Mouse (Mus musculus): ENCODE results near the gene Gm21974.
"Not testable (repeated sequence)": the region's sequence is repeated elsewhere in the genome, so short reads cannot be mapped to it uniquely, and the experiment has no call there.

Gm21974 gene

DNA sequence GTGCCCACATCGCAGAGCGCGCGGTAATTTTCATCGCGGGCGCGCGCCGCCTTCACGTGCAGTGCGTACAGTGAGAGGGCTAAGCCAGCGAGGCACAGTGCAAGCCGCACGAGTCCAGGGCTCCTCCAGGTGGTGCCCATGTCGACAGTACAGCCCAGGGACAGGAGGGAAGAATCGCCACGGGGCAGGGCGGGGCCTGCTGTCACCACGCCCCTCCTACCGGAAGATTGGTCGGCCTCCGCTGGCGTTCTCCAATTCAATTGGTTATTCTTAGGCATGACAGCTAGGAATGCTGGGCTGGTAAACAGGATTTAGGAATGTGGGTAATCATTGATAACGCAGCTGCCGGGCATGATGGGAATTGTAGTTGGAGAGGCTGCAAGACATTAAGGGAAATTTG, at the start of gene Gm21974, which contains the start of gene Vkorc1:
Gene Gm21974, minus strand, starts transcription at position 13 of the 400 bp plus-strand sequence.
Gene Vkorc1, minus strand, starts transcription at position 176 of the 400 bp plus-strand sequence.
- DNase-seq (ENCODE audit: extremely low read depth, low read depth, low spot score), result no peak

DNA sequence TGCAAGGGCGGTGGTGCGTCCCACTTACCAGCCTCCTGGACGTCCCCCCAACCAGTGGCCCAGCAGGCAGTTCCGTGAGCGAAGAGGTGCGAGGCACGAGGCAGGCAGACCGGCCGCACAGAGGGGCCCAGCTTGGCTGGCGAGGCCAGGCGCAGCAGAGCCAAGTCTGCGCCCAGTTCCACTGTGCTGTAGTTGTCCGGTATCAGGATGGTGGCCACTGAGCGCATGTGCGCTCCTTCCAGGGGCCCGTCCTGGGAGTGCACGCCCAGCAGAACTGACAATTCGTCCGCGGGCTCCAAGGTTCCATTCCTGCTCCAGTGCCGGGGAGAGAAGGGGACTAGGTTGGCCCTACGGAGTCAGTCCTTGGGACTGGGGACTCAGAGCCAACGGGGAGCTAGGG, 49.4 kb upstream of the Gm21974 start:
- DNase-seq (ENCODE audit: extremely low read depth, low read depth, low spot score), result no peak

DNA sequence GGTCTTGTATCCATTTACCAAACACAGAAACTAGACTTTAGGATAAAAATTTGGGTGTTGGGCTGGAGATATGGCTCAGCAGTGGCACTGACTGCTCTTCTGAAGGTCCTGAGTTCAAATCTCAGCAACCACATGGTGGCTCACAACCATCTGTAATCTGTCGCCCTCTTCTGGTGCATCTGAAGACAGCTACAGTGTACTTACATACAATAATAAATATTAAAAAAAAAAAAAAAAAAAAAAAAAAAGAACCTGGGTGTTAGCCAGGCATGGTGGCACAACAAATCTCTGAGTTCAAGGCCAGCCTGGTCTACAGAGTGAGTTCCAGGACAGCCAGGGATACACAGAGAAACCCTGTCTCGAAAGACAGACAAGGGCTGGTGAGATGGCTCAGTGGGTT, 46.8 kb upstream of the Gm21974 start:
- DNase-seq (ENCODE audit: extremely low read depth, low read depth, low spot score), result not testable (repeated sequence)

DNA sequence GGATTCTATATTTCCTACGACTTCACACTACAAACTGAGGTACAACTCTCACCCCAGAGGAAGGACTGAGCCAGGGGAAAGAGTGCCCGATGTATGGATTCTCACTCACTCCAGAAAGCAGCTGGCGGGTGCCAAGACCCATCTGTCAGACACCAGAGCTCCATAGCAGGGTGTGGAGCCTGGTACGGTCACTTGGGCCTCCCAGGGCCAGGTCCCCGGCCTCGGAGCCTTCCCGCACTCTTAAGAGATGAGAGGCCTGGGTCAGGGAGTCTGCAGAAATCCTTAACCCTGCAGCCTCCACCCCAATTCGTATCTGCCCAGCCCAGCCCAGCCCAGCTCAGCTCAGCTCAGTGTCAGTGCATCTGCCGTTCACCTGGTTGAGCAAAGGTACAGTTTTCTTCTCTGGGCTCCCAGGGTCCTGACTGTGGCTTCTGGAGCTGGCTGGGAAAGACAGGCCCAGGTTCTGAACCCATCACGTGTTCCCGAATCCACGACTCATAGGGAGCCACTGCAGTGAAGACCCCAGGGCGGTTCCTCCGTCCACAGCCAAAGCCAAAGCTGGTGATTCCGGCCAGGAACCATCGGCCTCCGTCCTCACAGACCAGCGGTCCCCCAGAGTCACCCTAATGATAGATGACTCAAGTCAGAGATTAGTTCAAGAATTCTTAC, 41.1 kb upstream of the Gm21974 start:
- no peak for DNase-seq (ENCODE audit: extremely low read depth, low read depth, low spot score)

DNA sequence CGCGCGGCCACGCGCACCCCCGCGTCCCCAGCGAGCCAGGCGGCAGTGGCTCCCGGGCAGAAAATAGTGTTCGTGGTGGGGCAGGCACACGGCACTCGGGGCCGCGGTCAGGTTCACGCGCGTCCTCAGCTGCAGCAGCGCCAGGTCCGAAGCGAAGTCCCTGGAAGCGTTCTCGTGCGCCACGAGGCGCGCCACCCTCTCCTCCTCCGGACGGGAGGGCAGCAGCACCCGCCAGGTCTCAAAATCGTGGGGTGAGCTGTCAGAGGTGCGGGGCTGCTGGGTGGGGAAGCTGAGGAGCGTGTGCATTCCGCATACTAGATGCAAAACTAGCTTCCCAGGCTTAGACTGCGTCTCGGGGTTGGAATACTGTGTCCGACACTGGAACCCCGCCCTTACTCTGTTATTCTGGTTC, 40.5 kb upstream of the Gm21974 start:
- no peak for DNase-seq (ENCODE audit: extremely low read depth, low read depth, low spot score)

DNA sequence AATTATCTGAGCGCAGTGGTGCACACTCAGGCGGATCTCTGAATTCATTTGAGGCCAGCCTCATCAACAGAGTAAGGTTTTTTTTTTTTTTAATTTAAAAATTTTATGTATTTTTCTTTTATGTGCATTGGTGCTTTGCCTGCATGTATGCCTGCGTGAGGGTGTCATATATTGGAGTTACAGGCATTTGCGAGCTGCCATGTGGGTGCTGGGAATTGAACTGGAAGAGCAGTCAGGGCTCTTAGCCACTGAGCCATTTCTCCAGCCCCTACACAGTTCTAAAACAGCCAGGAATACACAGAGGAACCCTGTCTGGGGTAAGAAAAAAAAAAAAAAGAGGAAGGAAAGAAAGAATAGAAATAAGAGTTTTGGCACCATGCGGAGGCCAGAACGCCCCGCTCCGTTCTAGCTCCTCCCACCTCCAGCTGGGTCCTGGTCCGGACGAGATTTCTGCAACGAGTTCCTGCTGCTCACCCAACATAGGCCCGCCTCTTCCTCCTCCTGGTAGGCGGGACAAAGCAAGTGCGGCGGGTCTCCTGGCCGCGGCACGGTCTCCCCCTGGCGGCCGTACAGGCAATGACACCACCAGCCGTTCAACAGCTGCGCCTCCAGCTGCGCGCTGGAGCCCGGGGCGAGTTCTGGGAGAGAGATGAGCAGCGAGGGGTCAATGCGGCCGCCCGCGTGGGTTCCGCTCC, 39.9 kb upstream of the Gm21974 start:
- no peak for DNase-seq (ENCODE audit: extremely low read depth, low read depth, low spot score)

DNA sequence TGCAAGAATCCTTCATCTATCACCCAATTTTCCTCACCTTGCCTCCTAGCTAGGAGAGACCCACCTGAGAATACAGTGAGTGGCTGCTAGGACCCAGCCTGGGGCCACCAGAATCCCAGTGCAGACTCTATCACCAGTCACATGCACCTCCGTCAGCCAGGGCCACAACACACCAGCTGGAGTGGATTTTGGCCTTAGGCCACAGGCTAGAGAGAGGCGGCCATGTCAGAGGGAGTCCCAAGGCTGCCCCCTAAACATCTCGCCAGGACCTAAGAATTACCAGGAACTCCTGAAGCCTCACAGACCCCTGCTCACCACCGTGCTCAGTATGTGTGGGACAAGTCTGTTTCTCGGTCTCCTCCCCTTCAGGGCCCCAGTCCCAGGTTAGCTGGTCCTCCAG, 38.8 kb upstream of the Gm21974 start:
- no peak for DNase-seq (ENCODE audit: extremely low read depth, low read depth, low spot score)

DNA sequence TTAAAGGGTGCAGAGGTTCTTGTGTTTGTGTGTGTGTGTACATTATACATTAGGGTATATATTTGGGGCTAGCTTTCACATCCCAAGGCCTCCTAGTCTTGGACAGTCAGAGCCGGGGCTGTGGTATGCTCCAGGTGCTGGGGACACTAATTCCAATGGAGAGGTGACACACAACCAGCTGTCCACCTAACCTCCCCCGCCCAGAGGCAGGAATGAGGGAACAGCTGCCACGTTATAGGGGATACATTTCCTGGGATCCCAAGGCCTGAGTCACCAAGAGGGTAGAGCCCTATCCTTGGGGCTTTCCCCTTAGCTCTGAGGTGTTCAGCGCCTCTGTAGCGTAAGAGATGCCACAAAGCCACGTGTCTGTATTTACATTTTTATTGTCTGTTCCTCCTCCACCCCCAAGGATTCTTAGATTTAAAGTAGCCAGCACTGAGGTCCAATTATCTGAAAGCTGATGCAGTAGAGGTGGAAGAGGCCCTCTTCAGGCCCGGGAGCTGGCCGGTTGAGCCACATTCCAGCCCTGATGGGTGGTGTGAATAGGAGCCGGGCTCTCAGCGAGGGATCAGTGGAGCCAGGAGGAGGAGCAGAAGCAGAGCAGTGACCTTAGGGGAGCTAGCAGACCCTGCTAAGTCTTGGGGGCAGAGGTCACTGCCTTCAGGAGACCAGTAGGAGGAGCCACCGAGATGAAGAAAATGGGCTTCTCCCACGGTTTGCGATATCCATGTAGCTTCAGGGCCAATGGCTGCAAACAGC, 37.2 kb upstream of the Gm21974 start:
- no peak for DNase-seq (ENCODE audit: extremely low read depth, low read depth, low spot score)

DNA sequence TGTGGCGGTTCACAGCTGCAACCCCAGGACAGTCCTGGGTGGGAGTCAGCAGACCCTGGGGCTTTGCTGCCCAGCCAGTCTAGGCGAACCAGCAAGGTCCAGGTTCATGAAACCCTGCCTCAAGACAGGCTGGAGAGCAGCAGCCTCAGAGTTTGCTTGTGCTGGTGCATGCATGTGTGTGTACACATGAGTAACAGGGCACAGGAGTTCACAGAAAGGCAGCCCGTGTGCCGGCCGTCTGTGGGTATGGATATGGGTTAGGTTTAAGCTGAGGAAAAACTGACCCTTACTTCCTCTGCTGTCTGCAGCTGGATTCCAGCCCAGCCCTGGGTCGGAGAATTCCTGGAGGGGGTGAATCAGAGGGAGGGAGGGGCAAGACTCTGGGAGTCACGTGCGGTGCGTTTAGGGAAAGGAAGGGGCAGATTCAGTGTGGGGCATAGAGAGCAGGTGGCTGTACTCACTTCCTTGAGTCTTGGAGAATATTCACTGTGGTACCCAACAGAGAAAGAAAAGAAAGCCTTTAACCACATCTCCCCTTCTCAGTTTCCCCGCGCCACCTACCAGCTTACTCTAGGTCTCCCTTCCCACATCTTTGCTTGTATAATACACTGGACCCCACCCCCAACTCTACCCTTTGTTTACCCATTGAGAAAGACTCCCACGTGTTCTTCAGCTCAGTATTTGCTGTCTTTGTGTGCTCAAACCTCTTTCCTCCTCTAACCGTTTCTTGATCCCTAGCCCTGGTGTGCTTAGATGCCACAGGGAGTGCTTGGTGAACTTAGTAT, 36.3 kb upstream of the Gm21974 start:
- DNase-seq (ENCODE audit: extremely low read depth, low read depth, low spot score), result no peak

DNA sequence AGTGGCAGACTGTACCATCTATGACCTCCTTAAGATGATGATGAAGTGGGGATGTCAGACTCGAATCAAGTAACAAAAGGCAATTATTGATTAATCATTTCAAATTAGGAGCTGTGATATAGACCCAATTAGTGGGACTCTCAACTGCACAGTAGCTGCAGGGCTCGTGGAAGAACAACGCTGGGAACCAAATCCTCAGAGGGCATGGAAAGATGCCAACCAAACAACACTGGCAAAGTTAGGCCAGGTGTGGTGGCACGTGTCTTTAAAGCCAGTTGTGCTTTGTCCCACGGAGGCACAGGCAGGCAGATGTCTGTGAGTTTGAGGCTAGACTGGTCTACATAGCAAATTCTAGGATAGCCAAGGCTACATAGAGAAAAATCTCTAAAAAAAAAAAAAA, 35.4 kb upstream of the Gm21974 start:
- no peak for DNase-seq (ENCODE audit: extremely low read depth, low read depth, low spot score)

DNA sequence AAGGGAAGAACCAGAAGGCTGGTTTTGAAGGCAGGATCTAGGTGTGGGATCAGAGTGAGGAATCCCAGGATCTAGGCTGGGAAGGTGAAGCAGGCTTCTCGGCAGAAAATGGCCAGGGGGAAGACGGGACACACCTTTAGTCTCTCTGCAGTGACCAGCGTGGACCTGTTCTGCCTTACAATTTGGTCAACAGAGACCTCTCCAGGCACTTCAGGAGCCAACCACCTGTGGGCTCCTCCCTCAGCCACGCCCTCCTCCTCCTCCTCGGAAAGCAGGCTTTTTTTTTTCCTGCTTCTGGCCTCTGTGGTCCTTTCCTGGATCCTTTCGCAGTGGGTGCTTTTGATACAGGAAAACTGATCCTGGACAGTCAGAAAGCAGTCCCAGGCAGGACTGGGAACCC, 34.7 kb upstream of the Gm21974 start, which contains the start of gene Prss8:
Gene Prss8, minus strand, starts transcription at position 182 of the 400 bp plus-strand sequence.
- DNase-seq (ENCODE audit: extremely low read depth, low read depth, low spot score), result no peak

DNA sequence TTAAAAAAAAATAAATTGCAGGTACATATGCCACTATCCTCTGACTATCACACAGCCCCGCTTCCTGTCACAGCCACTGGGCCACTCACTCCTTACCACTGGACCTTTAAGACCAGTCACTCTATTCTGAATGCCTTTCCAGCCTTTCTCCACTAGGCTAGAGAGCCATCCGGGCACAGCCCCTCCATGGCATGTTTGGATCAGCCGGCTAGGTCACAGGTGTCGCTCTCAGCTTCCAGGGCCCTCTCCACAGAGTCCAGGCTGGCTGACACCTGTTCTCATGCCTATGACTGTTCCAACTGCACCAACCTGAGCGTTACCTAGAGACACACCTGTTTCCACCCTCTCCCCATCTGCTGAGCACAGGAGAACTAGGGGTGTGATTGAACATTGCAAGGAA, 33.3 kb upstream of the Gm21974 start:
- DNase-seq (ENCODE audit: extremely low read depth, low read depth, low spot score), result no peak

DNA sequence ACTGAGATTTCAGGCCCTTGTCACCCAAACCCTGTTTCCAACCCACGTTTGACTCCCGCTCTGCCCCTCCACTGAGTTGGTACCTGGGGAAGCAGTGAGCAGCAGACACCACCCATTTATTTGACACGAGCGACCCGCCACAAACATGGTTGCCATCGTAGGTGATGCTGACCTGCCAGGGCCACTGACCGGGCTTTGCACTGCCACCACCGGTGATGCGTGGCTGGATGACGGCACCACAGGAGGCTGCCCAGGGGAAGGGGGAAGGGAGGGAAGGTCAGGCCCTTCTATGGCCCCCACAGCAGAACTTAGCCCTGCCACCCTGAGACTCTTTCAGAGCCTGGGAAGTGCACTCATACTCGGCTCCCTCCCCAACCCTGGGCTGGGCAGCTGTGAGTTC, 32.5 kb upstream of the Gm21974 start:
- no peak for DNase-seq (ENCODE audit: extremely low read depth, low read depth, low spot score)

DNA sequence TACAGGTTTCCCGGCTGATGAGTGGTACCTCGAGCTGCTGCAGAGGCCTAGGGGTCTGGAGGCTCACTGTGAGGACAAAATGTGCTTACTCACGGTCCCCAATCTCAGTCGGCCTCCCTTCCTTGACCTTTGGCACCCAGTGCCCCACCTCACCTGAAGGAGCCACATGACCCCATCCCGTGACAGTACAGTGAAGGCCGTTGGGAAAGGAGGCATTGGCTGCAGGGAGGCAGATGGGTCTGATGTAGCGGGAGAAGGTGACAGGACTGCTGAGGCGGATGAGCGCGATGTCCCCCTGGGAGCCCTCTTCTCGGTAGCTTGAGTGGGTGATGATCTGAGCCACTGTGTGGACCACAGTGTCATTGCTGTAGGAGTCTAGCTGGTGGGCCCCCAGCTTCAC, 31.6 kb upstream of the Gm21974 start:
- no peak for DNase-seq (ENCODE audit: extremely low read depth, low read depth, low spot score)

DNA sequence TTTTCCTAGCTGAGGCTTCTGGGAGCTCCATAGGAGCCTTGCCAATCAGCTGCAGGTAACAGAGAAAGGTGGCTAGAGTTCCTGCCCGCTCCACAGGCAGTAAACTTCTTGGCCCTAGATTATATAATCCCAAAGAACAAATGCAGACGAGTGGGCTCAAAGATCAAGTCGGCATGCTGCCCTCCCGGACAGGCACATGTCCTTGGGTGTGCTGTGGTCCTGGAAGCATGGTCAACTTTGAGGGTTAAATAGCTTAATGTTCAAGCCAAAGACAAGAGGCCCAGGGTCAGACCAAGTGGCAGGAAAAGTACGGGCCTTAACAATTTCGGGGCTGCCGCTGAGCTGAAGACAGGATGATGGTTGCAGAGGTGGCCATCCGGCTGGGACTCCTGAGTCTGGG, 30.8 kb upstream of the Gm21974 start:
- DNase-seq (ENCODE audit: extremely low read depth, low read depth, low spot score), result no peak

DNA sequence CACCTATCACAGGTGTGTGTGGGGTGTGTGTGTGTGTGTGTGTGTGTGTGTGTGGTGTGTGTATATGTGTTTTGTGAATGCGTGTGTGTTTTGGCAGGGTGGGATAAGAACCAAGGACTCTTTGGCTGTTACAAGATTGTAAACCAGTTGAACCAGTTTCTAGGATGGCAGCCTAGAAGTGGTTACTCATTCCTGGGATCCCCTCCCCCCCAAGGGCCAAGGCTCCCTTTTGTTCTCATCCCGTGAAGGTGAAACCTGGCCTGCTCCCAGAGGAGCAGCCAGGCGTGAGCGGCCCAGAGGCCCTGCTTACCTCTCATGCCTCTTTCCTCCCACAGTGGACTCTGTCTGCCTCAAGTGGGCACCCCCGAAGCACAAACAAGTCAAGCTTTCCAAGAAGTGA, 30.0 kb upstream of the Gm21974 start:
- peak; percentile 88 for DNase-seq (ENCODE audit: extremely low read depth, low read depth, low spot score)

DNA sequence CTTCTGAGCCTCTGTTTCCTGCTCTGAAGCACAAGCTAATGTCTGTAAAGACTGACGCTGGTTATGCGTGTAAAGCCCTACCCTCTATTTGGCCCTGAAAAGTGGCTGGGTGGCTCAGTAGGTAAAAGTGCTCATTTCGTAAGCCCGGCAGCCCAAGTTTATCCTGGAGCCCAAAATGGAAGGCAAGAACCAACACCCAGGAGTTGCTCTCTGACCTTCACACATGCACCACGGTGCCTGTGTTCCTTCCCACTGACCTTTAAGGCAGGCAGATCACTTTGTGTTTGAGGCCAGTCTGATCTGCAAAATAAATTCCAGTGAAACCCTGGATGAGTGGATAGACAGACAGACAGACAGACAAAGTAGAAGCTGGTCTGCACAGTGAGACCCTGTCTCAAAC, 28.5 kb upstream of the Gm21974 start:
- no peak for DNase-seq (ENCODE audit: extremely low read depth, low read depth, low spot score)

DNA sequence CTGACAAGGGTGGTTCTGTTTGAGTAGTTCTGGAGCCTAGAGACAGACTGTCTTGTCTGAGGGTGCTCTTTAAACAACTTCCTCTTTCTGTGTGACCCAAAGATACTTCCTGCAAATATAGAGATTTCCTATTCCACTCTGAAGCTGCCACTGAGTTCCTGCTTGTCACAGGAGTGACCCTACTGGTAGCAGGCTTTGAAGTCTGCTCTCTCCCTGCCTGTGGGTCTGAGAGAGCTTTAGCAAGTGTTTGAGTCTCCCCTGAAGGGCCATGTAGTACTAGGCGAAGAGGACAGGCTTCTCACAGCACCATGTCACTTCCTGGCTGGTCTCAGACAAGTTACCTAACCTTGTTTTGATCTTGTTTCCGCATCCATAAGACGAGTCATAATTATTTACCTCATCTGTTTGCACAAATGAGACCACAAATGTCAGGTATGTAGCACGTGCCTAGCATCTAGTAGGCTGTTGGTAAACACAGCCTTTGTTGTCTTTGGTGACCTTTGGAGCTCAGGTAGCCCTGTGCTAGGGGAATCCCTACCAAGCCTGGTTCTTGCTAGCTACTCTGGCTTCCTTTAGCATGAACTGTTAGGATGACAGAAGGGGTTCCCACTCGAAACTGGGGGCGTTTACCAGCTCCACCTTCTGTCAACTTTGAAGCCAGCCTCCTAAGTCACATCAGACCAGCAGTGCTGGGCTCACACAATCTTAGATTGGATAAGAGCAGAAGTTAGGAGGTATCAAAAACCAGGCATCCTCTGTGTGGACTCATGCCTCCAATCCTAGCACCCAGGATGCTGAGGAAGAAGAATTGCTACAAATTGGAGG, 27.4 kb upstream of the Gm21974 start:
- no peak for DNase-seq (ENCODE audit: extremely low read depth, low read depth, low spot score)

DNA sequence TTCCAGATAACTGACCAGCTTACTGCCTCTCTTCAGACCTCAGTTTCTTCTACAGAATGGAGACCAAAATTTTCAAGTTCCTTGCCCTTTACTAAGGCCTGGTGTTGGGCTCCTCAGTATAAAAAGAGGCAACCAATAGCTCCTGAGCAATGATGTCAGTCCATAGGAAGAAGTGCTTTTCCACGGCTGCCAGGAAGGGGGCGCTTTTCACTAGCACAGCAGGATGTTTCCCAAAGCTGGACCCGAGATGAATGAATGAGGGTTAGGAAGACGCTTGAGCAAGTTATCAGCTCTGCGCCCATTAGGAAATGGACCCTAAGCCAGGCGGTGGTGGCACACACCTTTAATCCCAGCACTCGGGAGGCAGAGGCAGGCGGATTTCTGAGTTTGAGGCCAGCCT, 26.3 kb upstream of the Gm21974 start:
- DNase-seq (ENCODE audit: extremely low read depth, low read depth, low spot score), result no peak

DNA sequence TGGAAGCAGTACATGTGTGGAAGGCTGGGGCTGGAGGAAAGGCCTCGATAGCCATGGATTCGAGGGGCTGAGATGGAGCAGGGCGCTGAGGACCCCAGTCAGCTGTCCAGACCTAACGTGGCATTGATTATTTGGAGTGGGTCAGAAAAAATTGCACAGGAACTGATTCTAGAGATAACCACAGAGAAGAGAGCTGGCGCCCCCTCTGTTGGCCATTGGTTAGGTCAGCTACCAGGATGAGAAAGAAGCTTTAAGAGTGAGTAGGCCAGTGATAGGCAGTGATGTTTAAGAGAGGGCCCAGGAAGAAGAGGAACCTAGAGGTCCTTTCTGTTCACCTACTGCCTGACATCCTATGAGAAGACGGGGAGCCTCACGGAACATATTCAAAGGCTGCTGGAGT, 24.0 kb upstream of the Gm21974 start:
- DNase-seq (ENCODE audit: extremely low read depth, low read depth, low spot score), result no peak
